Mouse (Mus musculus): ENCODE measurements at regions not wholly inside any gene's neighbourhood (a gene's known extent, or its start where the extent isn't known, plus 50 kb on each side); places are given as distances from the start of the nearest gene placed in this dataset.
A peak's percentile ranks its signal among the peaks of the same experiment; 100 is the strongest.

DNA sequence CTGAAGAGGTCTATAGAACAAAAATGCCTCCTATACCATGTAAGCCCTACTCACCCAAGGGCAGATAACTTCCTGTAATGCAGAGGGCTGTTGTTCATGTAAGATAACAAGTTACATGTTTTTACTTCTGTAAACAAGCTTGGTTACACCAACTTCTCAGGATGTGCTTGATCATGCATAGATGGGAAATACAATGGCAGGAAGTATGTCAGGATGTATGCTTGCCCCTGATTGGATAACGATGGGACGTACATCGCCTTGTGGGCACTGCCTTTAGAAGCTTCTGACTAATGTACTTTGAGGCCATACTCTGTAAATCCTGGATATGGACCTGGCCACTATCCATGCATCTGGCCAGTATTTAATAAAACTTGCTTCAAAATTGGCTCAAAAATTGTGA is 69.2 kb upstream of the Pde3b start:
- DNase-seq, result no peak

- DNase-seq, result no peak
Observed at GRCm38 (mm10) chr7:114347006-114347405, 68.1 kb upstream of the Pde3b start.

DNA sequence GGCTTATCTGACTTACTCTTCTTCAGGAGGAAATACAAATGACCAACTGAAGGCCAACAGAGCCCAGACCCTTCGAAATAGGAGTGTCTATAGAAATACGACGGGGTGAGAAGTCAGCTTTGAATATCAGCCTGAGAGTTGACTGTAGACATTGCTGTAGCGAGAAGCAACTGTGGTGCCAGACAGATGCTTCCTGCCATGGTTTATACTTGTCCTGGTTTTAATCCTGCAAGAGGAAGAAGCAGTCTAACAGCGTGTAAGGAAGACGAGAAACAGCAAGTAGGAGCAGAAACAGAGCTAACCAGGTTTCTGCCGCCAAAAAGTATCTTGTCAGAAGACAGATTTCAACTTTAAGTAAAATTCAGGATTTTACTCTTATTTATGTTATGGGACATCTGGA is 64.1 kb upstream of the Pde3b start:
- no peak for DNase-seq

GRCm38 (mm10) chr7:114356381-114356780 is 58.7 kb upstream of the Pde3b start:
- DNase-seq, result no peak

GRCm38 (mm10) chr7:114362166-114362565 is 52.9 kb upstream of the Pde3b start:
- no peak for DNase-seq

GRCm38 (mm10) chr7:114364041-114364440 is 51.0 kb upstream of the Pde3b start:
- peak; percentile 10 for DNase-seq
